Mouse (Mus musculus) liver, embryonic 14.5 days (tissue): ENCODE results near the gene Lpcat2b. TPM values are rescaled to one million over a fixed set of nuclear protein-coding genes. Genes with fewer than 3 reads are reported as not detected.
A peak's percentile ranks its signal among the peaks of the same experiment; 100 is the strongest.

Experiments used
- ATAC-seq: fragments of 200-750 bp; cut with Nextera tagmentation; 2 replicates; pipeline ENCODE4 v1.8.0; 2017; ENCODE audit warnings: moderate number of reproducible peaks, mild to moderate bottlenecking, moderate library complexity; ENCODE audit not compliant: insufficient read depth
- DNase-seq, 3 experiments: peaks; one replicate each; pipeline ENCODE4 v3.0.0-alpha.2; 2012 to 2013; ENCODE audit warnings: low read depth in 3 of 3, low spot score in 3 of 3
- H3K27ac ChIP-seq: fragments of 300-500 bp; sonication (generic); 2 replicates; pipeline ENCODE4 v1.5.1; 2014; ENCODE audit warnings: moderate library complexity, mild to moderate bottlenecking, control low read depth, inconsistent platforms
- H3K27me3 ChIP-seq: fragments of 300-500 bp; sonication (generic); 2 replicates; pipeline ENCODE4 v1.6.1; 2014; ENCODE audit warnings: mild to moderate bottlenecking, low read length, moderate library complexity; ENCODE audit not compliant: control insufficient read depth, insufficient read depth
- H3K36me3 ChIP-seq: fragments of 300-500 bp; sonication (generic); replicated peaks from 2 replicates; pipeline ENCODE4 v1.6.1; 2014; ENCODE audit warnings: low read depth; ENCODE audit not compliant: control insufficient read depth, insufficient read depth
- H3K4me1 ChIP-seq, 2 experiments: fragments of 200-500 bp in 1 of 2; fragments of 300-500 bp in 1 of 2; sonication (generic) in 1 of 2; replicated peaks; 2 replicates each; pipeline ENCODE4 v1.6.1; 2012 to 2014; ENCODE audit warnings: antibody characterized with exemption in 1 of 2, inconsistent platforms in 1 of 2, low read length in 1 of 2; ENCODE audit not compliant: control insufficient read depth in 2 of 2, insufficient read depth in 2 of 2
- H3K4me2 ChIP-seq: fragments of 300-500 bp; sonication (generic); 2 replicates; pipeline ENCODE4 v1.6.1; 2014; ENCODE audit warnings: low read depth, mild to moderate bottlenecking, control low read depth, moderate library complexity
- H3K4me3 ChIP-seq, 2 experiments: fragments of 200-500 bp in 1 of 2; fragments of 300-500 bp in 1 of 2; sonication (generic) in 1 of 2; 2 replicates each; pipeline ENCODE4 v1.5.1; 2012 to 2014; ENCODE audit warnings: low read depth in 2 of 2, low read length in 2 of 2, mild to moderate bottlenecking in 2 of 2, control low read depth in 1 of 2, inconsistent platforms in 1 of 2, moderate library complexity in 1 of 2; ENCODE audit not compliant: insufficient read depth in 1 of 2
- H3K9ac ChIP-seq: fragments of 300-500 bp; sonication (generic); replicated peaks from 2 replicates; pipeline ENCODE4 v1.6.1; 2014; ENCODE audit warnings: mild to moderate bottlenecking, control low read depth, moderate library complexity
- H3K9me3 ChIP-seq: fragments of 300-500 bp; sonication (generic); 2 replicates; pipeline ENCODE4 v1.6.1; 2016; ENCODE audit warnings: low read length, mixed read lengths; ENCODE audit not compliant: control insufficient read depth
- CTCF ChIP-seq: IDR thresholded peaks from 2 replicates; pipeline ENCODE4 v1.5.1; 2016; ENCODE audit warnings: antibody characterized with exemption, low read depth, control low read depth
- EP300 ChIP-seq: IDR thresholded peaks from 2 replicates; pipeline ENCODE4 v1.6.1; 2016; ENCODE audit warnings: antibody characterized with exemption, low read depth
- WGBS: fragments of 180-500 bp; shearing (Covaris S2); extraction: QIAGEN DNeasy Blood & Tissue Kit; methylation state at CpG from one replicate; pipeline ENCODE4 v1.1.7; 2014; ENCODE audit not compliant: insufficient replicate concordance; 5-methylcytosine and 5-hydroxymethylcytosine counted together
- polyA plus RNA-seq, 2 experiments: library from polyadenylated mRNA; depleted of rRNA in 1 of 2; stranded (reverse) in 1 of 2; unstranded in 1 of 2; fragments of >200 nt; fragmentation: Nextera tagmentation in 1 of 2; extraction: Ambion mirVana in 1 of 2; gene quantifications; 2 replicates each; pipeline versions ENCODE4 v1.2.1 to v1.2.3; 2012 to 2014

Lpcat2b gene
- polyA plus RNA-seq, 2 experiments, result not detected

GRCm38 (mm10) chr5:107411326-107411725, 20.0 kb upstream of the Lpcat2b start:
- H3K4me1 ChIP-seq, result no peaks in the 10 kb centered on the region

GRCm38 (mm10) chr5:107412285-107412684, 19.1 kb upstream of the Lpcat2b start:
- H3K36me3 ChIP-seq, result no peaks in the 10 kb centered on the region
- whole genome bisulfite sequencing, result 50% methylated on average over 2 of the region's 2 CpGs
- H3K9ac ChIP-seq, result no peak overlapping the region
- ATAC-seq (no peak), DNase-seq (no peak)
- TF ChIP-seq EP300, result no peak
- TF ChIP-seq CTCF, result 0 out of 2 replicates have a peak, but pooled peaks have one; percentile 24
- H3K4me1 ChIP-seq, result no peaks in the 10 kb centered on the region
- no peaks in the 10 kb centered on the region for H3K9me3 ChIP-seq
- H3K4me3 ChIP-seq, result no peak overlapping the region
- H3K27me3 ChIP-seq, result no peaks in the 10 kb centered on the region
- no peak overlapping the region for H3K4me2 ChIP-seq
- H3K27ac ChIP-seq, result no peak overlapping the region

More at GRCm38 (mm10) chr5:107411326-107411725, 20.0 kb upstream of the Lpcat2b start:
- Histone ChIP-seq H3K27ac (no peak overlapping the region), H3K9ac (no peak overlapping the region), H3K4me3 (no peak overlapping the region), H3K27me3 (no peaks in the 10 kb centered on the region), H3K9me3 (no peaks in the 10 kb centered on the region), H3K4me2 (no peak overlapping the region), H3K36me3 (no peaks in the 10 kb centered on the region)
- ATAC-seq (no peak), DNase-seq (no peak)
- no peak for TF ChIP-seq EP300
- no peak for TF ChIP-seq CTCF
- 60% methylated on average over 4 of the region's 4 CpGs for WGBS

GRCm38 (mm10) chr5:107415098-107415497, 16.3 kb upstream of the Lpcat2b start:
- Histone ChIP-seq H3K36me3 (no peaks in the 10 kb centered on the region), H3K9ac (no peak overlapping the region), H3K27me3 (no peaks in the 10 kb centered on the region), H3K9me3 (no peaks in the 10 kb centered on the region), H3K27ac (no peak overlapping the region), H3K4me1 (no peaks in the 10 kb centered on the region), H3K4me3 (no peak overlapping the region), H3K4me2 (no peak overlapping the region)
- TF ChIP-seq EP300 (no peak), CTCF (no peak)
- DNase-seq, result no peak
- 52% methylated on average over 2 of the region's 2 CpGs for WGBS
- no peak for ATAC-seq

- no peak overlapping the region for H3K27ac ChIP-seq
- WGBS, result 55% methylated on average over 1 of the region's 1 CpGs
- no peak for ATAC-seq
Observed at GRCm38 (mm10) chr5:107421676-107422075, 9.7 kb upstream of the Lpcat2b start.

GRCm38 (mm10) chr5:107434001-107434400, 2.7 kb downstream of the Lpcat2b start:
- no peaks in the 10 kb centered on the region for H3K9me3 ChIP-seq
- no peak for DNase-seq
- H3K27me3 ChIP-seq, result no peaks in the 10 kb centered on the region; the same call in none of the 2 replicates
- H3K36me3 ChIP-seq, result no peaks in the 10 kb centered on the region
- H3K4me3 ChIP-seq, result no peak overlapping the region
- H3K4me1 ChIP-seq, result peaks cover 18 to 21% of the 10 kb centered on the region in 2 experiments
- H3K9ac ChIP-seq, result no peak overlapping the region
- no peak for TF ChIP-seq CTCF
- TF ChIP-seq EP300, result no peak
- ATAC-seq, result no peak
- H3K4me2 ChIP-seq, result no peak overlapping the region
- no peak overlapping the region for H3K27ac ChIP-seq
- WGBS, result 65% methylated on average over 5 of the region's 5 CpGs

More at GRCm38 (mm10) chr5:107421676-107422075, 9.7 kb upstream of the Lpcat2b start:
- H3K4me2 ChIP-seq, result no peak overlapping the region
- no peaks in the 10 kb centered on the region for H3K4me1 ChIP-seq
- H3K9me3 ChIP-seq, result no peaks in the 10 kb centered on the region
- no peak overlapping the region for H3K9ac ChIP-seq
- no peaks in the 10 kb centered on the region for H3K36me3 ChIP-seq
- TF ChIP-seq EP300, result no peak
- TF ChIP-seq CTCF, result no peak
- H3K4me3 ChIP-seq, result no peak overlapping the region
- DNase-seq, result no peak
- no peaks in the 10 kb centered on the region for H3K27me3 ChIP-seq
